Mouse (Mus musculus) neural tube, embryonic 11.5 days (tissue): Measurements from ENCODE around the gene Slc22a4. TPM values are rescaled to one million over a fixed set of nuclear protein-coding genes. Genes with fewer than 3 reads are reported as not detected.
A peak's percentile ranks its signal among the peaks of the same experiment; 100 is the strongest.
"Not testable (repeated sequence)": the region's sequence is repeated elsewhere in the genome, so short reads cannot be mapped to it uniquely, and the experiment has no call there.

Experiments used
- ATAC-seq: fragments of 200-750 bp; cut with Nextera tagmentation; 2 replicates; pipeline ENCODE4 v1.8.0; 2017; ENCODE audit warnings: moderate number of reproducible peaks, mild to moderate bottlenecking, moderate TSS enrichment, moderate library complexity; ENCODE audit not compliant: insufficient read depth, low FRiP score, low TSS enrichment
- DNase-seq: peaks from one replicate; pipeline ENCODE4 v3.0.0-alpha.2; 2015; ENCODE audit warnings: low spot score
- H3K27ac ChIP-seq: fragments of 300-500 bp; sonication (generic); 2 replicates; pipeline ENCODE4 v1.5.1; 2014; ENCODE audit warnings: low read depth, mild to moderate bottlenecking, low read length
- H3K27me3 ChIP-seq: fragments of 300-500 bp; sonication (generic); 2 replicates; pipeline ENCODE4 v1.6.1; 2014; ENCODE audit warnings: mild to moderate bottlenecking, low read length, mixed read lengths; ENCODE audit not compliant: control insufficient read depth, insufficient read depth
- H3K36me3 ChIP-seq: fragments of 300-500 bp; sonication (generic); 2 replicates; pipeline ENCODE4 v1.6.1; 2014; ENCODE audit warnings: mild to moderate bottlenecking, low read length, moderate library complexity, mixed read lengths; ENCODE audit not compliant: control insufficient read depth, insufficient read depth
- H3K4me1 ChIP-seq: fragments of 300-500 bp; sonication (generic); 2 replicates; pipeline ENCODE4 v1.6.1; 2014; ENCODE audit warnings: low read length, mixed read lengths; ENCODE audit not compliant: control insufficient read depth, insufficient read depth
- H3K4me2 ChIP-seq: fragments of 300-500 bp; sonication (generic); 2 replicates; pipeline ENCODE4 v1.6.1; 2014; ENCODE audit warnings: low read depth, mild to moderate bottlenecking, moderate library complexity
- H3K4me3 ChIP-seq: fragments of 300-500 bp; sonication (generic); 2 replicates; pipeline ENCODE4 v1.5.1; 2014; ENCODE audit warnings: low read depth, low read length
- H3K9ac ChIP-seq: fragments of 300-500 bp; sonication (generic); 2 replicates; pipeline ENCODE4 v1.6.1; 2014; ENCODE audit warnings: mild to moderate bottlenecking, low read length
- H3K9me3 ChIP-seq: fragments of 300-500 bp; sonication (generic); 2 replicates; pipeline ENCODE4 v1.6.1; 2016; ENCODE audit warnings: low read length; ENCODE audit not compliant: control insufficient read depth
- WGBS: fragments of 180-500 bp; shearing (Covaris S2); extraction: QIAGEN DNeasy Blood & Tissue Kit; methylation state at CpG from one replicate; pipeline ENCODE4 v1.1.7; 2014; 5-methylcytosine and 5-hydroxymethylcytosine counted together
- polyA plus RNA-seq: library from polyadenylated mRNA; unstranded; fragments of >200 nt; fragmentation: Nextera tagmentation; extraction: Ambion mirVana; gene quantifications from 2 replicates; pipeline ENCODE4 v1.2.1, GENCODE M21; 2014

The Slc22a4 gene
- polyA plus RNA-seq, 1 experiment from 2014 or later: 0.72 TPM

DNA sequence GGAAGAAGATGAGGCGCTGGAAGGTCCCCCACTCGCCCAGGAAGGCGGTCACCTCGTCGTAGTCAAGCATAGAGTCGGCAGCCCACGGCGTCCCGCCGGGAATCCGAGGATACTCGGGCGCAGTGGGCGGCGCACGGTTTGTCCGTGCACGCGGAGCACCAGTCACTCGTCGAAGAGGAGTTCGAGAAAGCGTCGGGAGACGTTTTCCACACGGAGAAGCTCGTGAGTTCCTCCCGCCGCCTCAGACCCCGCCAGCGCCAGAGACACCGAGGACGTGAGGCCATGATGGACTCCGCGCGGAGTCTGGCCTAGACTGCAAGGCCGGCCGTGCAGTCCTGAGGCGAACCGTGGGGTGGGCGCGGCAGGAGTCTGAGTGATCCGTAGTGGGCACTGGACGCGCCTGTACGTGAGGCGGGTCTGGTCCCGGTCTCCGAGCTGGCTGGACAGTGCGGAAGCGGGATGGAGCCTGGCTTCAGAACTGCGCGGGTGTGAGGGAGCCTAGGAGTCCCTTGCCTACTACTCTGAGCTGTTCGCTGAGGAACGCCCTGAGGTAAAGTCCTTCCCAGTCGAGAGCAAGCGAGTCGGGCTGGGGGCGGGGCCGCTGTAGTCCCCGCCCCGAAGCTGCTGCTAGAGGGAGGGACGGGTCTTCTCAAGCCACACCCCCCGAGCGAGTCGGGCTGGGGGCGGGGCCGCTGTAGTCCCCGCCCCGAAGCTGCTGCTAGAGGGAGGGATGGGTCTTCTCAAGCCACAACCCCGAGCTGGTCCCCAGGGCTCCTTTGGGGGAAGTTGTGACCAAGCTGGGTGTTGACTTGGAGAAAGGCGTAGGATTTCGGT, 47.9 kb downstream of the Slc22a4 start, which contains the start of gene Slc22a21:
Gene Slc22a21 (minus strand): TSS at position 545 of the 834 bp plus-strand sequence.
- Histone ChIP-seq H3K9ac (peak within 1 kb of the TSS; percentile 75), H3K4me3 (peak within 1 kb of the TSS; percentile 56), H3K4me1 (no peaks in the 10 kb centered on the region), H3K36me3 (no peaks in the 10 kb centered on the region), H3K27ac (no peak within 1 kb of the TSS), H3K9me3 (no peaks in the 10 kb centered on the region), H3K4me2 (peak within 1 kb of the TSS; percentile 65), H3K27me3 (no peaks in the 10 kb centered on the region)
- peak; percentile 81 for ATAC-seq
- WGBS: 1% methylated on average over 71 of the region's 73 CpGs
- DNase-seq: peak; percentile 83

DNA sequence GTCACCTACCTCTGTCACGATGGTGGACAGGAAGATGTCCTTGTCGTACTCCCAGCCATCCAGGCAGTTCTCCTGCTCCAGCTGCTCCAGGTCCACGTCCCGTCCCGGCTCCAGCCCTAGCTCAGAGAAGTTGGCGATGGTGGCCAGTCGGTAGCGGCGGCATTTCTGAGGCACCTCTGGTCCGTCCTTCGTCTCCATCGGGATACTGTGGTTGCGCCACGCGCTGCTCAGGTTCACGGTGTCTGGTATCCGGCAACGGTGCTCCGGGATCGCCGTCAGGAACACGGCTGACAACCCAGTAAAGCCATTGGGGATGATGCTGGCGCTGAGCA, 48.5 kb downstream of the Slc22a4 start:
- Histone ChIP-seq H3K9ac (peak overlapping the region; percentile 75), H3K4me2 (peak overlapping the region; percentile 65), H3K4me3 (peak overlapping the region; percentile 56)
- DNase-seq, H3K27ac ChIP-seq, H3K9me3 ChIP-seq, H3K36me3 ChIP-seq, H3K4me1 ChIP-seq, H3K27me3 ChIP-seq: not testable (repeated sequence)
- under 1% methylated on average over 23 of the region's 23 CpGs for WGBS
- ATAC-seq: 0 out of 2 replicates have a peak, but pooled peaks have one; percentile 20

DNA sequence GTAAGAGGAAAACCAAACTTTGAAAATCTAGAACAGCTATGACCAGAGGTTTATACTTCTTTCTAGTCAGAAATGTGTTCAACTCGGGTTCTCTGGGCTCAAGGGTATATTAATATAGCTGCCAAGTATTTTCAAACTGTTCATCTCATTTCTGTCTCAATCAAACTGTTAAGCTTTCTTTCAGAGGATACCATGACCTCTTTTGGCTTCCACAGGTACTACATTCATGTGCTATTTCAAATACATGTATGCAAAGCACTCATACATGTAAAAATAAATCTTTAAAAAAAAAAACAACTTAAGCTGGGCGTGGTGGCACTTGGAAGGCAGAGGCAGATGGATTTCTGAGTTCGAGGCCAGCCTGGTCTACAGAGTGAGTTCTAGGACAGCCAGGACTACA, 50.2 kb downstream of the Slc22a4 start:
- Histone ChIP-seq H3K9ac (no peak overlapping the region), H3K4me2 (no peak overlapping the region), H3K4me1 (no peaks in the 10 kb centered on the region), H3K36me3 (no peaks in the 10 kb centered on the region), H3K4me3 (no peak overlapping the region), H3K27me3 (no peaks in the 10 kb centered on the region), H3K27ac (no peak overlapping the region), H3K9me3 (no peaks in the 10 kb centered on the region)
- 83% methylated on average over 3 of the region's 3 CpGs for WGBS
- ATAC-seq: no peak
- DNase-seq: no peak

DNA sequence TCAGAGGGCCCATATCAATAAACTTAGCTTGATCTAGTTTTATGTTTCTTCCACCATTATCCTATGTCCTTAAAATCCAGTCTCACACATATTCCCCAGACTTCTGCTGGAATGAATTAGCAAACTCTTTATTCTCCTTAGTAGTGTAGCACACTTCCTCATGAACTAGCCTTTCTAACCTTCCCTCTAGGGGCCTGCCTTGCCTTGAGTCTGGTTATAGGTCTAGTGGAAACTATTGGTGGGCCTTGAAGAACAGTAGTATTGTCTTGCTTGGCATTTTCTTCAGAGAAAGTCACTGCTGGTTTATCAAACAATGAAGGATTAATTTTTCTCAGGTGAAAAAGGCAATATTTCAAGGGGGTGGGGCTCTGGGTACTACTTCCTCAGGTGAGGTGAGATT, 52.3 kb downstream of the Slc22a4 start:
- Histone ChIP-seq H3K36me3 (no peaks in the 10 kb centered on the region), H3K27ac (no peak overlapping the region), H3K4me3 (no peak overlapping the region), H3K27me3 (no peaks in the 10 kb centered on the region), H3K9ac (no peak overlapping the region), H3K4me2 (no peak overlapping the region), H3K9me3 (no peaks in the 10 kb centered on the region), H3K4me1 (no peaks in the 10 kb centered on the region)
- ATAC-seq: no peak
- DNase-seq: no peak

DNA sequence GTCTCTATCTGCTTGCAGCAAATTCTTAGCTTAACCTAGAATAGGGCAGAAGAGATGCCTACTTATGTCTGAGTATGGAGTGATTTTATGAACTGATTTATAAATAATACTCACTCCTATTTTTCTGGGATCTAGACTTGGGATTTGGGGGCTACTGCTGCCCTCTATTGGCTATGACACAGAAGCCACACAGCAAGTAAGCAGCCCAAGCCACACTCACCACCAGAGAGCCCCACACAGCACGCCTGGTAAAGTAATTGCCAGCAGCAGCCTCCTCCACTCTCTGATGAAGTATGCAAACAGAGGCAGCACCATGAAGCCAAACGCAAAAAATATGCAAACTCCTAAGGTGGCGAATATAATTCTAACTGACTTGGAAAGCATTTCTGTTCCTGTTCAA, 68.9 kb downstream of the Slc22a4 start:
- ATAC-seq (no peak), DNase-seq (peak; percentile 17)
- 46% methylated on average over 3 of the region's 3 CpGs for WGBS

DNA sequence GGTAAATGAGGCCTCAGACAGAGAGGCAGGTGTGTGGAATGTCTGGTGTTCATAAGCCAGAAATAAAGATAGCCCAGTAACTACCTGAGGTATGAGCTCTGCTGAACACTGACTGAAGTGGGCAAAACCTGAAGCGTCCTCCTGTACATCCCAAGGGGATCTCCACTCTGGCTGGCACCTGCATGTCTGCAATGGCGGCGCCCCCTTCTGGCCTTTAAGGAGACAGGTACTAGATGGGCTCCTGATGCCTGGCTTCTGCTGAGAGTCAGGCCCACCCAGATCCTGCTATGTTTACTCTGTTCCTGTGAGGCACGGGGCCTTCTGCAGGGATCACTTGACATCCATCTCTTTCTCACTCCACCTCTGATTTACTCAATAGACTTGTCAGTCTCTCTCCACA, 69.7 kb downstream of the Slc22a4 start:
- H3K4me2 ChIP-seq, H3K9ac ChIP-seq, H3K4me1 ChIP-seq, DNase-seq, ATAC-seq, H3K4me3 ChIP-seq, H3K27me3 ChIP-seq, H3K9me3 ChIP-seq, H3K27ac ChIP-seq, H3K36me3 ChIP-seq: not testable (repeated sequence)
- WGBS: 44% methylated on average over 4 of the region's 4 CpGs

More for the DNA sequence above, 68.9 kb downstream of the Slc22a4 start:
- H3K27me3 ChIP-seq: no peaks in the 10 kb centered on the region
- no peak overlapping the region for H3K27ac ChIP-seq
- no peak overlapping the region for H3K4me3 ChIP-seq
- H3K9me3 ChIP-seq: no peaks in the 10 kb centered on the region
- H3K4me1 ChIP-seq: no peaks in the 10 kb centered on the region
- no peak overlapping the region for H3K9ac ChIP-seq
- no peak overlapping the region for H3K4me2 ChIP-seq
- H3K36me3 ChIP-seq: no peaks in the 10 kb centered on the region

DNA sequence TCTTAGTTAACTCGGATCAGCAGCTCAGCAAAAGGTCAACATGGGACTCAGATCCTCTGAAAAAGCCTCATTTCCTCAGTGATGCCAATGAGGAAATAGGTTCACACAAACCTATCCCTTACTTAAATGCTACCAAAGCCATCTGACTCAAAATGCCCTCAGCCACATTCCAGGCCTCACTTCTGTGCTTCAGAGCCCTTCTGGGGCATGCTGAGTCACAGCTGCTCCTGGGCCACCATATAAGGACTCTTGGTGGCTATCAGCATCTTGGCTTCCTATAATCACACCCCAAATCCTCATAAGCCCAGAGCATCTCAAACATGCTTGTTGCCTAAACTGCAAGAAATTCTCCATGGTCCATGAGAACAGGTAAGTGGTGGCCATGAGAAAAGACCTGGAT, 71.3 kb downstream of the Slc22a4 start:
- ATAC-seq: no peak
- H3K4me1 ChIP-seq: no peaks in the 10 kb centered on the region
- H3K36me3 ChIP-seq: no peaks in the 10 kb centered on the region
- no peak overlapping the region for H3K4me2 ChIP-seq
- 81% methylated on average over 1 of the region's 1 CpGs for WGBS
- H3K9me3 ChIP-seq: no peaks in the 10 kb centered on the region
- H3K27ac ChIP-seq: no peak overlapping the region
- DNase-seq: no peak
- no peak overlapping the region for H3K9ac ChIP-seq
- H3K27me3 ChIP-seq: no peaks in the 10 kb centered on the region
- no peak overlapping the region for H3K4me3 ChIP-seq

DNA sequence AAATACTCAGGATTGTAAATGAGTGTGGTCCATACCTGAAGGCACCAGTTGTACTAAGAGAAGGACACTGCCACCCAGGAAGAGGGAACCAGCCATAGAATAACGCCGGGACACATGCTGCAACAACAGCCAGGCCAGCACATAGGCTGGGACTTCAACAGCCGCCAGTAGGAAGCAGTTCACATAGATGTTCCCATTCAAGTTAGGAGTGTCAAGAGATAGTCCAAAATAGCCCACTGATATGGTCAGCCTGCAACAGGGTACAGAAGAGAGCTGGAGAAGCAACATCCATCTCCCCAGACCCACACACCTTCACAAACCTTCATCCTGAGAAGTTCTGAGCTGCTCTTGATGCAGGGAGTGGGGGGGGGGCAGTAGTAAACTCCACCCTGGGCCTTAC, 73.2 kb downstream of the Slc22a4 start:
- WGBS: 80% methylated on average over 3 of the region's 3 CpGs
- no peak overlapping the region for H3K4me2 ChIP-seq
- H3K27ac ChIP-seq: no peak overlapping the region
- H3K4me1 ChIP-seq: no peaks in the 10 kb centered on the region
- no peaks in the 10 kb centered on the region for H3K36me3 ChIP-seq
- no peaks in the 10 kb centered on the region for H3K9me3 ChIP-seq
- H3K27me3 ChIP-seq: no peaks in the 10 kb centered on the region
- no peak overlapping the region for H3K9ac ChIP-seq
- DNase-seq: no peak
- no peak overlapping the region for H3K4me3 ChIP-seq
- ATAC-seq: no peak

DNA sequence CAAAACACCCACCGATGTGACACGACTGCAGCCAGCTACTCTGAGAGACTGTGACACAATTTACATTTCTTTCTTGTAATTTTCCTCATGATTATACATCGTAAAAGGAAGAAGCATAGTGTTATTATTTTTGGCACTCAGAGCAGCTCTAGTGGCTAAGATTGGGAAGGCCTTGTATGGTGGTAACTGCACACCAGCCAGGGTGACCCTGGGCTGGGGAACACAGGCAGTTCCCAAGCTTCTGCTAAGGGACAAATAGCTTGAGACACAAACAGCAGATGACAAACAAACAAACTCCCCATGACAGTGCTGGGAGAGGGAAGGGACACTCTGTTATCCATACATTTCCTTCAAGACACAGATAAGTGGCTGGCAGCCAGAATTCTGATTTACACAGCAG, 77.8 kb downstream of the Slc22a4 start:
- ATAC-seq: not testable (repeated sequence)
- WGBS: no CpG with 5 or more reads among the region's 3 CpGs

More for the DNA sequence above, 77.8 kb downstream of the Slc22a4 start:
- not testable (repeated sequence) for H3K9ac ChIP-seq, H3K27ac ChIP-seq, H3K4me1 ChIP-seq, H3K36me3 ChIP-seq, H3K4me2 ChIP-seq, H3K27me3 ChIP-seq, H3K9me3 ChIP-seq, H3K4me3 ChIP-seq, DNase-seq
